Mouse (Mus musculus) spleen, adult 2 months (tissue): Measurements from ENCODE around the gene Ovgp1. TPM values are rescaled to one million over a fixed set of nuclear protein-coding genes. Genes with fewer than 3 reads are reported as not detected.
"Not testable (repeated sequence)": the region's sequence is repeated elsewhere in the genome, so short reads cannot be mapped to it uniquely, and the experiment has no call there.

ENCODE experiments used
- DNase-seq, 2 experiments: peaks; one replicate each; pipeline versions ENCODE4 v3.0.0 to v3.0.0-alpha.2; 2012 to 2021; ENCODE audit warnings: low spot score in 2 of 2, low read depth in 1 of 2
- H3K27ac ChIP-seq: fragments of 200-500 bp; 2 replicates; pipeline ENCODE4 v1.5.1; 2012; ENCODE audit warnings: low read length, inconsistent platforms; ENCODE audit not compliant: insufficient read depth
- H3K27me3 ChIP-seq: fragments of 200-500 bp; 2 replicates; pipeline ENCODE4 v1.6.1; 2012; ENCODE audit warnings: mild to moderate bottlenecking, moderate library complexity, low read length, inconsistent platforms; ENCODE audit not compliant: control insufficient read depth, insufficient read depth
- H3K36me3 ChIP-seq: fragments of 200-500 bp; 2 replicates; pipeline ENCODE4 v1.6.1; 2012; ENCODE audit warnings: mild to moderate bottlenecking, low read length, inconsistent platforms; ENCODE audit not compliant: control insufficient read depth, insufficient read depth
- H3K4me1 ChIP-seq: fragments of 200-500 bp; 2 replicates; pipeline ENCODE4 v1.6.1; 2011; ENCODE audit warnings: inconsistent platforms; ENCODE audit not compliant: control insufficient read depth, insufficient read depth, insufficient read length
- H3K4me3 ChIP-seq: fragments of 200-500 bp; 2 replicates; pipeline ENCODE4 v1.5.1; 2011; ENCODE audit warnings: mild to moderate bottlenecking, inconsistent platforms; ENCODE audit not compliant: insufficient read depth, insufficient read length; ENCODE audit errors: extremely low read depth
- CTCF ChIP-seq: fragments of 200-500 bp; IDR thresholded peaks from 2 replicates; pipeline ENCODE4 v1.5.1; 2011; ENCODE audit warnings: mild to moderate bottlenecking, inconsistent platforms; ENCODE audit not compliant: insufficient read depth, insufficient read length, insufficient replicate concordance; ENCODE audit errors: extremely low read depth
- POLR2A ChIP-seq: fragments of 200-500 bp; IDR thresholded peaks from 2 replicates; pipeline ENCODE4 v1.6.1; 2011; ENCODE audit warnings: low read depth, low read length, inconsistent platforms
- WGBS: fragments of 180-500 bp; shearing (Covaris S2); methylation state at CpG from one replicate; pipeline ENCODE4 v1.1.7; 2018; 5-methylcytosine and 5-hydroxymethylcytosine counted together
- polyA plus RNA-seq: library from polyadenylated mRNA; depleted of rRNA; stranded (reverse); fragments of >200 nt; gene quantifications from 2 replicates; pipeline ENCODE4 v1.2.3, GENCODE M21; 2012

The Ovgp1 gene
- polyA plus RNA-seq, 1 experiment: 1.1 TPM

GRCm38 (mm10) chr3:105958974-105959580 lies 14.4 kb upstream of the Ovgp1 start, which contains the start of gene Wdr77:
Wdr77 (plus strand) TSS chr3:105959369.
- Histone ChIP-seq H3K36me3 (peaks cover 16% of the 10 kb centered on the region), H3K4me1 (peaks cover 4% of the 10 kb centered on the region; the same call in 1 of the 2 replicates), H3K27ac (peak within 1 kb of the TSS; percentile 92), H3K4me3 (peak within 1 kb of the TSS; percentile 82), H3K27me3 (no peaks in the 10 kb centered on the region)
- under 1% methylated on average over 52 of the region's 52 CpGs for WGBS
- peak; percentile 87 to 99 for DNase-seq
- TF ChIP-seq CTCF: no peak
- peak; percentile 85 for TF ChIP-seq POLR2A

DNA sequence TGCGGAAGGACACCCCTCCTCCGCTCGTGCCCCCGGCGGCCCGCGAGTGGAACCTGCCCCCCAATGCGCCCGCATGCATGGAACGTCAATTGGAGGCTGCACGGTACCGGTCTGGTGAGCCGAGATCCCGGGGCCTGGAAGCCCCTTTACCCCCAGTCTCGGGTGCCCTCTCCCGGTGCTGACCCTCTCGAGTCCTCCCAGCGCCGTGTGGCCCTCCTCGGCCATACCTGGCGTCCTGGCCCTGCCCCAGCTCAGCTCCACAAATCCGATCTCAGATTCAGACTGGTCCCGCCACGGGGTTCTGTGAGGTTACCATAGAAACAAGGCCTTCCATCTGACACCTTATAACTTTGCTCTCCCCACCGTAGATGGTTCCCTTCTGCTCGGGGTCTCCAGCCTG lies 13.9 kb upstream of the Ovgp1 start:
- Histone ChIP-seq H3K4me3 (peak overlapping the region; percentile 82), H3K4me1 (peaks cover 4% of the 10 kb centered on the region; the same call in 1 of the 2 replicates), H3K27me3 (no peaks in the 10 kb centered on the region), H3K36me3 (peaks cover 18% of the 10 kb centered on the region), H3K27ac (peak overlapping the region; percentile 66)
- TF ChIP-seq CTCF (no peak), POLR2A (no peak)
- WGBS: under 1% methylated on average over 26 of the region's 26 CpGs
- no peak for DNase-seq

DNA sequence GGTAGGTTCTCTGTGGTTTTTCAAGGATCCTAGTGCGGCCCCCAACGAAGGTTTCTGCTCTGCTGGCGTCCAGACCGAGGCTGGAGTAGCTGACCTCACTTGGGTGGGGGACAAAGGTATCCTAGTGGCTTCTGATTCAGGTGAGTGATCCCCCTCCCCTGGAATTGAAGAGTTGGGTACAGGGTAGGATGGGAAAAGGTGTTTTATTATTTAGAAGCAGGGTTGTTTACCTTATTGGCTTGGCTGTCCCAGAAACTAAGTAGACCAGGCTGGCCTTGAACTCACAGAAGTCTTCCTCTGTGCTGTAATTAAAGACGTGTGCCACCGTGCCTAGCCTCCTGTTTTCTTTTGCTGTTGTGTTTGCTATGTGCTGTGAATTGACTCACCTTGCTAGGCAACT lies 13.5 kb upstream of the Ovgp1 start, which contains the start of gene Atp5f1:
Gene Atp5f1, minus strand, starts transcription at position 101 of the 400 bp plus-strand sequence.
- peak within 1 kb of the TSS; percentile 92 for H3K27ac ChIP-seq
- peaks cover 18% of the 10 kb centered on the region for H3K36me3 ChIP-seq
- peak within 1 kb of the TSS; percentile 82 for H3K4me3 ChIP-seq
- 14% methylated on average over 6 of the region's 6 CpGs for WGBS
- TF ChIP-seq CTCF: no peak
- TF ChIP-seq POLR2A: no peak
- H3K4me1 ChIP-seq: peaks cover 4% of the 10 kb centered on the region; the same call in 1 of the 2 replicates
- no peaks in the 10 kb centered on the region for H3K27me3 ChIP-seq
- no peak for DNase-seq

DNA sequence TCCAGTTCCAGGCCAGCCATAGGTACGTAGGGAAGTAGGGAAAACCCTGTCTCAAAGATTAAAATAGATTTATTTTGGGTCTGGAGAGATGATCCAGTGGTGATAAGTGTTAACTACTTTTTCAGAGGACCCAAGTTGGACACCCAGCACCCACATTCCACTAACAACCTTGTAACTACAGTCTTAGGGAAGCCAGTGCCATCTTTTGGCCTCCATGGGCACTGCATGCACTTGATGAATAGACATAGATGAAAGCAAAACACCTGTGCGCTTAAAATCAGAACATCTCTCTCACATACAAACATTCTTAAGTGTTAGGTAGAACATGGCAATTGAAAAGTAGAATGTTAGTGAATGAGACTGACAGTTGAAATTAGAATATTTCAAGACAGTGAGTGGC lies 12.8 kb upstream of the Ovgp1 start:
- H3K36me3 ChIP-seq: peaks cover 23% of the 10 kb centered on the region
- peak in 1 of 2 experiments; percentile 11 for DNase-seq
- no peak overlapping the region for H3K27ac ChIP-seq
- H3K27me3 ChIP-seq: no peaks in the 10 kb centered on the region
- no peak for TF ChIP-seq POLR2A
- no peak for TF ChIP-seq CTCF
- 94% methylated on average over 2 of the region's 2 CpGs for WGBS
- H3K4me1 ChIP-seq: peaks cover 4% of the 10 kb centered on the region; the same call in 1 of the 2 replicates
- H3K4me3 ChIP-seq: no peak overlapping the region

- no peaks in the 10 kb centered on the region for H3K4me1 ChIP-seq
- no peak for DNase-seq
- no peak overlapping the region for H3K27ac ChIP-seq
- TF ChIP-seq POLR2A: no peak
- TF ChIP-seq CTCF: no peak
- WGBS: 86% methylated on average over 5 of the region's 5 CpGs
- H3K27me3 ChIP-seq: no peaks in the 10 kb centered on the region
- peaks cover 13% of the 10 kb centered on the region for H3K36me3 ChIP-seq
- H3K4me3 ChIP-seq: no peak overlapping the region
Measured at GRCm38 (mm10) chr3:105971831-105972446, 1.6 kb upstream of the Ovgp1 start.

DNA sequence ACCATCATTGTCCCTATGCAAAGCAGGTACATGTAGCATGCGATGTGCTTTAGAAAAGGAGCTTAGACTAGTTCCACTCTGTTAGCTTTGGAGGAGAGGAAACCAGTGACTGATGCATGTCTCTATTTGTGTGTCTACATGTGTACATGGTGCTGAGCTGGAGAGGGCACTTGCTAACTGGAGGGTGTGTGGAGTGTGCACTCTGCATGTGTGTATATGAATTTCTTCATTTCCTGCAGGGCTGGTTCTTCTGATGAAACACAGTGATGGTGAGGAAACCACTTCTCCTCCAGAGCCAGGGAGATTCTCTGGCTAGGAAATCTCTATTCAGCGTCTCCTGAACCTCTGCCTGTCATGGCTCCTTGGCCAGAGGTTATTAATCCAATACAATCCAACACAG lies 663 bp downstream of the Ovgp1 start:
- no peak for DNase-seq
- peaks cover 4% of the 10 kb centered on the region; the same call in 1 of the 2 replicates for H3K36me3 ChIP-seq
- no peak overlapping the region for H3K27ac ChIP-seq
- H3K4me1 ChIP-seq: no peaks in the 10 kb centered on the region
- 74% methylated on average over 2 of the region's 2 CpGs for WGBS
- H3K4me3 ChIP-seq: no peak overlapping the region
- no peak for TF ChIP-seq POLR2A
- no peak for TF ChIP-seq CTCF
- no peaks in the 10 kb centered on the region for H3K27me3 ChIP-seq

DNA sequence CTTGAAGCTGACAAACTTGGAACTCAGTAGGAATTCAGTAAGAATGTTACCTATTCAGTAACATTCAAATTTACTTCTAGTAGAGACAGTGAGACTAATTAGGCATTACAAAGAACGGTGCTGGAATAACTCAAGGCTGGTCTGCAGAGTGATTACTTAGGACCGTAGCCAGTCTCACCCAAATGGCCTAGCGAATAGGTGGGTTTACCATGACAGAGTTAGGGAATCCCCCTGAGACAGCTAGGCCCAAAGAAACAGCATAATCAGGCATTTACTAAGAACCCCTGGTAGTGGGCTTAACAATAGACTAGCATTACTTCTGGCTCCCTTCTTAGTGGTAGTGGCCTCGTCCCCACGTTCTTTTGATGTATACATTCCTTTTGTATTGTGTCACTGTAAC lies 16.1 kb downstream of the Ovgp1 start:
- not testable (repeated sequence) for H3K27ac ChIP-seq, H3K36me3 ChIP-seq, H3K27me3 ChIP-seq, H3K4me3 ChIP-seq, DNase-seq, H3K4me1 ChIP-seq
- 87% methylated on average over 5 of the region's 5 CpGs for WGBS
